Mouse (Mus musculus): ENCODE data around the gene Cbx4.

- TF ChIP-seq CTCF (IDR thresholded peaks at IDR 0.05; ENCODE audit: control insufficient read depth, insufficient read depth, insufficient read length): no peak
- no peak for TF ChIP-seq MAX (IDR thresholded peaks at IDR 0.05)
- no peak for TF ChIP-seq USF1 (IDR thresholded peaks at IDR 0.05; ENCODE audit: low read depth)
Measured at GRCm38 (mm10) chr11:119047261-119048132, 38.5 kb downstream of the Cbx4 start.

Measured in C2C12 (cell line).